Mouse (Mus musculus) bone marrow macrophage, adult 2 months (primary cell): Measurements from ENCODE around the gene Htra3.

Experiments used
- CTCF ChIP-seq: IDR thresholded peaks from 2 replicates; pipeline ENCODE4 v1.5.1; 2012; ENCODE audit warnings: low read depth, mild to moderate bottlenecking, low read length, moderate library complexity
- POLR2A ChIP-seq: IDR thresholded peaks from 2 replicates; pipeline ENCODE4 v1.6.1; 2012; ENCODE audit warnings: mild to moderate bottlenecking, low read depth, low read length, borderline replicate concordance

GRCm38 (mm10) chr5:35655753-35656485 is 23.7 kb downstream of the Htra3 start:
- TF ChIP-seq CTCF, result no peak
- TF ChIP-seq POLR2A, result no peak
